Mouse (Mus musculus) thymus, adult 2 months (tissue): ENCODE measurements around the gene Skap1.

Experiments
- CTCF ChIP-seq: fragments of 200-500 bp; IDR thresholded peaks from 2 replicates; pipeline ENCODE4 v1.5.1; 2012; ENCODE audit warnings: mild to moderate bottlenecking, control low read depth, low read length, moderate library complexity, borderline replicate concordance; ENCODE audit not compliant: control insufficient read depth, poor library complexity, insufficient read depth; ENCODE audit errors: extremely low read depth
- POLR2A ChIP-seq: fragments of 200-500 bp; IDR thresholded peaks from 2 replicates; pipeline ENCODE4 v1.6.1; 2012; ENCODE audit warnings: mild to moderate bottlenecking, low read length, control low read depth, moderate library complexity; ENCODE audit not compliant: control insufficient read depth, poor library complexity, insufficient read depth; ENCODE audit errors: extremely low read depth

- TF ChIP-seq CTCF (no peak), POLR2A (no peak)
Measured at GRCm38 (mm10) chr11:96550960-96551703, 86.7 kb downstream of the Skap1 start.
